ENCODE assay signal across 31 mouse cellular contexts in genomic region chr6:3999296-3999695, GRCm38 (mm10). TPM values are rescaled to one million over a fixed set of nuclear protein-coding genes. Genes with fewer than 3 reads are reported as not detected.
DNase-seq lines count a peak whose midpoint lies in the region; ATAC-seq and TF ChIP-seq lines count a peak whose summit lies in the region.
"Had no signal": no experiment of that assay in that cellular context is flagged by ENCODE, and none has a peak within 500 bp of the region (broad histone marks: within the 10 kb centered on the region; RNA-seq: fewer than 3 reads in every experiment).

No protein-coding gene starts in this region.

- peak; percentile 1 for DNase-seq in forebrain, embryonic 14.5 days (ENCODE audit: low spot score)
- no peak for DNase-seq in forebrain, embryonic 10.5 days (ENCODE audit: extremely low spot score, low spot score)
- DNase-seq in kidney, adult 2 months: peak; percentile 24
- DNase-seq in kidney, adult 8-10 months: no peak
- no peak for DNase-seq in lung, postnatal 25 days (ENCODE audit: low spot score)
- DNase-seq in brain, embryonic 14.5 days (ENCODE audit: low read depth): peak; percentile 13
- no peak for DNase-seq in B cell, adult 2 months
- DNase-seq: adrenal gland, postnatal 14 days; cerebellum, adult 2 months; cerebellum, postnatal 14 days; gastrocnemius, postnatal 36 days; heart, adult 18-20 months; heart, postnatal 36 days; kidney, adult 11 months; lung, postnatal 10 days; spleen, adult 18-20 months; thymus, adult 18-20 months; thymus, postnatal 25 days had no signal

- no peak for TF ChIP-seq CTCF in kidney, adult 2 months (conservative IDR thresholded peaks at IDR 0.05; ENCODE audit: insufficient read depth, insufficient read length, low read depth, low read length)
- TF ChIP-seq CTCF in brain, embryonic 14.5 days (IDR thresholded peaks at IDR 0.05; ENCODE audit: borderline replicate concordance, extremely low read depth, insufficient read depth, insufficient read length): no peak

- no peak for ATAC-seq in forebrain, embryonic 14.5 days
- peak; percentile 32; the same call in 1 of the 2 replicates for ATAC-seq in lung, embryonic 16.5 days (ENCODE audit: low read depth)
- ATAC-seq: inflammation-experienced regulatory T-cells, adult 6 months; Patski had no signal

- no peaks in the 10 kb centered on the region for H3K9me3 ChIP-seq in forebrain, embryonic 14.5 days (replicated peaks; ENCODE audit: control insufficient read depth, low read length)
- H3K9me3 ChIP-seq in forebrain, embryonic 10.5 days: no peaks in the 10 kb centered on the region
- no peaks in the 10 kb centered on the region for H3K9me3 ChIP-seq in lung, embryonic 16.5 days (ENCODE audit: control insufficient read depth, low read length)
- H3K9me3 ChIP-seq: forebrain, embryonic 12.5 days; G1E; limb, embryonic 13.5 days had no signal

- 66% methylated on average over 6 of the region's 6 CpGs for WGBS in forebrain, embryonic 14.5 days
- 81% methylated on average over 6 of the region's 6 CpGs for WGBS in forebrain, embryonic 10.5 days
- 63% methylated on average over 6 of the region's 6 CpGs for WGBS in kidney, adult 2 months
- 50% methylated on average over 6 of the region's 6 CpGs for WGBS in lung, embryonic 16.5 days

- H3K27ac ChIP-seq in forebrain, embryonic 14.5 days (ENCODE audit: low read depth, low read length): no peak overlapping the region
- no peak overlapping the region for H3K27ac ChIP-seq in forebrain, embryonic 10.5 days
- no peak overlapping the region for H3K27ac ChIP-seq in kidney, adult 2 months (ENCODE audit: insufficient read depth, low read depth, low read length)
- 0 out of 2 replicates have a peak overlapping the region, but pooled peaks have one; percentile 39 for H3K27ac ChIP-seq in lung, embryonic 16.5 days (ENCODE audit: low read length)
- H3K27ac ChIP-seq: forebrain, embryonic 12.5 days; limb, embryonic 13.5 days had no signal

- H3K4me1 ChIP-seq in forebrain, embryonic 14.5 days (ENCODE audit: control insufficient read depth, insufficient read depth, low read length): no peaks in the 10 kb centered on the region; the same call in 1 of the 2 replicates
- H3K4me1 ChIP-seq in forebrain, embryonic 10.5 days: peaks cover 11% of the 10 kb centered on the region
- H3K4me1 ChIP-seq in kidney, adult 2 months (ENCODE audit: control insufficient read depth, insufficient read depth, low read length): peaks cover 2% of the 10 kb centered on the region; the same call in 1 of the 2 replicates
- H3K4me1 ChIP-seq in lung, embryonic 16.5 days (replicated peaks; ENCODE audit: control insufficient read depth, insufficient read depth, low read length): peaks cover 3% of the 10 kb centered on the region

- H3K27me3 ChIP-seq in forebrain, embryonic 14.5 days (replicated peaks; ENCODE audit: control insufficient read depth, insufficient read depth, low read length): no peaks in the 10 kb centered on the region
- no peaks in the 10 kb centered on the region for H3K27me3 ChIP-seq in forebrain, embryonic 10.5 days (ENCODE audit: poor library complexity, severe bottlenecking)
- no peaks in the 10 kb centered on the region for H3K27me3 ChIP-seq in kidney, adult 2 months (replicated peaks; ENCODE audit: control insufficient read depth, insufficient read depth, low read length)
- H3K27me3 ChIP-seq in lung, embryonic 16.5 days (ENCODE audit: control insufficient read depth, insufficient read depth, low read depth, low read length): no peaks in the 10 kb centered on the region
- H3K27me3 ChIP-seq: forebrain, embryonic 12.5 days; limb, embryonic 13.5 days had no signal

- no peak overlapping the region for H3K9ac ChIP-seq in forebrain, embryonic 14.5 days (ENCODE audit: low read length)
- H3K9ac ChIP-seq in lung, embryonic 16.5 days (ENCODE audit: low read length): no peak overlapping the region
- H3K9ac ChIP-seq: forebrain, embryonic 12.5 days; limb, embryonic 13.5 days had no signal

- H3K36me3 ChIP-seq in forebrain, embryonic 14.5 days (ENCODE audit: control insufficient read depth, insufficient read depth, low read length): no peaks in the 10 kb centered on the region
- H3K36me3 ChIP-seq in forebrain, embryonic 10.5 days (replicated peaks): no peaks in the 10 kb centered on the region
- H3K36me3 ChIP-seq in kidney, adult 2 months (ENCODE audit: control insufficient read depth, insufficient read depth, low read length): no peaks in the 10 kb centered on the region
- no peaks in the 10 kb centered on the region for H3K36me3 ChIP-seq in lung, embryonic 16.5 days (ENCODE audit: control insufficient read depth, insufficient read depth, low read length)
- H3K36me3 ChIP-seq: forebrain, embryonic 12.5 days; G1E; limb, embryonic 13.5 days had no signal

- no peak overlapping the region for H3K4me3 ChIP-seq in forebrain, embryonic 14.5 days (ENCODE audit: low read depth, low read length)
- H3K4me3 ChIP-seq in forebrain, embryonic 10.5 days: no peak overlapping the region
- H3K4me3 ChIP-seq in kidney, adult 2 months (ENCODE audit: insufficient read depth, low read depth, low read length): no peak overlapping the region
- H3K4me3 ChIP-seq in lung, embryonic 16.5 days (ENCODE audit: low read length): no peak overlapping the region
- H3K4me3 ChIP-seq: erythroblast, embryonic 14.5 days; forebrain, embryonic 12.5 days; limb, embryonic 13.5 days had no signal

- no peak overlapping the region for H3K4me2 ChIP-seq in forebrain, embryonic 14.5 days (ENCODE audit: low read length)
- no peak overlapping the region for H3K4me2 ChIP-seq in lung, embryonic 16.5 days (ENCODE audit: low read depth, low read length)
- H3K4me2 ChIP-seq: forebrain, embryonic 12.5 days; heart, embryonic 11.5 days; limb, embryonic 13.5 days; liver, embryonic 11.5 days; midbrain, embryonic 11.5 days had no signal

- TF ChIP-seq POLR2A in kidney, adult 2 months (IDR thresholded peaks at IDR 0.05; ENCODE audit: low read depth, low read length): no peak
- no peak for TF ChIP-seq POLR2A in brain, embryonic 14.5 days (IDR thresholded peaks at IDR 0.05; ENCODE audit: borderline replicate concordance, extremely low read depth, insufficient read depth, insufficient read length, poor library complexity, severe bottlenecking)

RNA-seq across cellular contexts. Expression of gene Gng11, which starts 4.4 kb away (rescaled TPM):
- polyA plus RNA-seq in forebrain, embryonic 14.5 days (2014; fragmentation: Nextera tagmentation; extraction: Ambion mirVana): 24.0 TPM in 2 replicates
- polyA plus RNA-seq in forebrain, embryonic 10.5 days (2016; fragmentation: Nextera tagmentation; extraction: Ambion mirVana): 24.3 and 26.4 TPM in 2 replicates
- 7.2 and 10.5 TPM in 2 replicates for polyA plus RNA-seq in kidney, adult 2 months (2012; rRNA removed)
- 161 and 166 TPM in 2 replicates for polyA plus RNA-seq in lung, embryonic 16.5 days (2015; fragmentation: Nextera tagmentation; extraction: Ambion mirVana)
- 8.0 and 11.0 TPM in 2 replicates for polyA plus RNA-seq in brain, embryonic 14.5 days (2012; rRNA removed)
- polyA plus RNA-seq: G1E; inflammation-experienced regulatory T-cells, adult 6 months; Patski had no signal

RNA-seq across cellular contexts. Expression of gene Gngt1, which starts 5.7 kb away (rescaled TPM):
- not detected in 2 replicates for polyA plus RNA-seq in forebrain, embryonic 14.5 days (2014; fragmentation: Nextera tagmentation; extraction: Ambion mirVana)
- polyA plus RNA-seq in forebrain, embryonic 10.5 days (2016; fragmentation: Nextera tagmentation; extraction: Ambion mirVana): not detected in 2 replicates
- not detected in 2 replicates for polyA plus RNA-seq in kidney, adult 2 months (2012; rRNA removed)
- polyA plus RNA-seq in lung, embryonic 16.5 days (2015; fragmentation: Nextera tagmentation; extraction: Ambion mirVana): not detected in 2 replicates
- polyA plus RNA-seq in brain, embryonic 14.5 days (2012; rRNA removed): not detected in 2 replicates
- polyA plus RNA-seq: cerebellum, adult 2 months; cortical plate, adult 2 months; erythroblast, embryonic 14.5 days; forebrain, embryonic 12.5 days; G1E; heart, embryonic 11.5 days; heart, embryonic 16.5 days; inflammation-experienced regulatory T-cells, adult 6 months; limb, embryonic 13.5 days; liver, embryonic 11.5 days; liver, embryonic 16.5 days; midbrain, embryonic 11.5 days had no signal

RNA-seq across cellular contexts. Expression of gene Tfpi2, which starts 10.6 kb away (rescaled TPM):
- 0.39 and 0.42 TPM in 2 replicates for polyA plus RNA-seq in forebrain, embryonic 14.5 days (2014; fragmentation: Nextera tagmentation; extraction: Ambion mirVana)
- 0.49 and 0.53 TPM in 2 replicates for polyA plus RNA-seq in forebrain, embryonic 10.5 days (2016; fragmentation: Nextera tagmentation; extraction: Ambion mirVana)
- 30.0 and 37.3 TPM in 2 replicates for polyA plus RNA-seq in kidney, adult 2 months (2012; rRNA removed)
- 3.6 and 4.5 TPM in 2 replicates for polyA plus RNA-seq in lung, embryonic 16.5 days (2015; fragmentation: Nextera tagmentation; extraction: Ambion mirVana)
- polyA plus RNA-seq in brain, embryonic 14.5 days (2012; rRNA removed): 0.29 and 0.44 TPM in 2 replicates
- polyA plus RNA-seq: erythroblast, embryonic 14.5 days; G1E; inflammation-experienced regulatory T-cells, adult 6 months; Patski had no signal

Comparison
In these comparisons a context has a peak if more than half of its experiments do, and no peak if none do; other contexts are left out.
1. DNase-seq: peak in forebrain, embryonic 14.5 days (single experiment), kidney, adult 2 months (single experiment) and brain, embryonic 14.5 days (single experiment); none in forebrain, embryonic 10.5 days (single experiment), kidney, adult 8-10 months (0 of 2), lung, postnatal 25 days (single experiment) and B cell, adult 2 months (0 of 2).